Mouse (Mus musculus) CD4-positive helper T cell, adult 2 months (primary cell): ENCODE results near the gene Depp1.

Source experiments
- DNase-seq: peaks from one replicate; pipeline ENCODE4 v3.0.0-alpha.2; 2012; ENCODE audit warnings: low read depth, missing footprints, low spot score

The Depp1 gene

DNA sequence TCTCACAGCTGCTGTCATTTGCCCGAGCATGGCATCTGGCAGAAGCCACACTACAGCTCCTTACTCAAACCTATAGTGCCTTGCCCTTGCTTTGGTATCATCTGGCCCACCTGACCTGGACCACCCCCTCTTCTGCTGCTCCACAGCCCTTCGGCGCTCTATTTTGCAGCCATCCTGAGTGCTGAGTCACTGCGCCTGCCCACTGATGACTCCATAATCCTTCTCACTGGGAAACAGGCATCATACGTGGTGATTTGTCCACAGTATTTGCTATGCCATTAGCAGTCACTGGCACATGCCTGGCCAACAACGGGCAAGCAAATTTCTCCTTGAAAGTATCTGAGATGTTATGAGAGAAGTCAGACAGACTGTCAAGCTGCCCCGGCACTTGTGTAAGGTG lies 598 bp upstream of the Depp1 start:
- DNase-seq, result no peak

DNA sequence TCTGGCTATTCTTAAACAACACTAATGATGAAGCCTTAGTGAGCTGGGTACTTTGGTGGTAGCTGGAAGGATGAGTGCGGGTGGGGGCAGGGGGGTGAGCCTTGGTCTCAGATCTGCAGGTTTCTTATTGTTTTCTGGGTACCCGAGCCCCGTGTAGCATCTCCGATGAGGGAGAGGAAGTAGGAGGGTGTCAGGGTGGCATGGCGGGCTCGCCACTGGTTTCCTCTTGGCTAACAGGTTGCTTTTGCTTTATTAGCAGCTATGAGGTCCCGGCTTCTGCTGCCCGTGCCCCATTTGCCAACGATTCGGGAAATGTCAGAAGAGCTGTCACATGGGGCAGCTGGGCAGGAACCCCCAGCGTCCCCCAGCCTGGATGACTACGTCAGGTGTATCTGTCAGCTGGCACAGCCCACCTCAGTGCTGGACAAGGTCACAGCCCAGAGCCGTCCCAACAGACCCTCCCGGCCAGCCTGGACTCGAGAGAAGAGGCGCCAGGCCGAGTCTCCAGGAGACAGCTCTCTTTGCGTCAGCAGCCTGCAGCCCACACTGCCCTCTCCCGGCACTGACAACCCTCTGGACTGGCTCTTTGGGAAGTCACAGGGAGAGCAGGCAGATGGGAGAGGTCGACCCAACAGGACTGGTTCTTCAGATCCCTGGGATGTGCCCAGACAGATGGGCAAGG lies 1.2 kb downstream of the Depp1 start:
- no peak for DNase-seq

DNA sequence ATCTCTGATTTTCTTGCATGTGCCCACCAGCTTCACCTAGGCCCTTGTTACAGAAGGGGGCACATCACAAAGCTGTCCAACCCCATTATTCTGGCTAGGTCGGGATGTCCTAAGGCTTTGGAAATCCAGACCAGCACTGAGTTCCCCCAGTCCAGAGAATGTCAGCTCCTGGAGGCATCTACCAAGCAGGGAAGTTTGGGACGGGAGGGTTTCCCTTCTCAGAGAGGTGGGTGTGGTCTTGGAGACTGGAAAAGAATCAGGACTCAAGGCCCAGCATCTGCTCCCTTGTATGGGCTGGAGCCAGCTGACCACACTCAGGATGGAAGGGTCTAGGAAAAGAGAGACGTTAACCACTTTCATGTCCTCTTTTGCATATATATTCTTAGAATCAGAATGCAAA lies 2.8 kb downstream of the Depp1 start:
- DNase-seq, result no peak

DNA sequence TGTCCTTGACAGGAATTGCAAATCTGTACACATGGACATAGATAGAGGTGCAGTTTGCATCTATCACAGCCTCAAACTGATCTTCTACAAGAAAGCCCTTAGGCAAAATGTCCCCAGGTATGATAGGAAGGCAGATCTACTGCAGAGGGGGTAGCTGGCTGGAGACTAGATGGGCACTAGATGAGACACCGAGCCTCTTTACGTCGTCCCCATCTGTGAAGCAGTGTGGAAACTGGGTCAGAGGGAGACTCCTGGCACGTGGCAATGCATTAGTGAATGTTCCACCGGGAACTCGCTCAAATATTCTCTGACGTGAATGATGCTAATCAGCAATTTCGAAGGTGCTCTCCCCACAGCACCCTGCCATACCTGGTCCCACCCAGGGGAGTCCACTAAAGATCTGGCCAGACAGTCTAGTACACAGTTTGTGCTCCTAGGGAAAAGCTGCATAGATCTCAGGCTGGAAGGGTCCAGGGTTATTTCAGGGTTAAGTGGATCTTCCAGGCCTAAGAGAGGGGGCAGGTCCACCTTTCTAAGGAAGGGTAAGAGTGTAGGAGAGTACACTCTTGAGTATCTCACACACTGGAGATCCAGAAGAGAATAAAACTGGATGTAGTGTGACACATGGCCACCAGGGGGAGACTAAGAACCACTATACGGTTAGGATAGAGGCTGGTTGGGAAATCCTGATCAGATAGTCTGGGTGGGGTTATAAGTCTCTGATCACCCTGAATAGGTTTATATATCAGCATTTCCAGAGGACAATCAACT lies 3.5 kb downstream of the Depp1 start:
- DNase-seq, result peak; percentile 18

DNA sequence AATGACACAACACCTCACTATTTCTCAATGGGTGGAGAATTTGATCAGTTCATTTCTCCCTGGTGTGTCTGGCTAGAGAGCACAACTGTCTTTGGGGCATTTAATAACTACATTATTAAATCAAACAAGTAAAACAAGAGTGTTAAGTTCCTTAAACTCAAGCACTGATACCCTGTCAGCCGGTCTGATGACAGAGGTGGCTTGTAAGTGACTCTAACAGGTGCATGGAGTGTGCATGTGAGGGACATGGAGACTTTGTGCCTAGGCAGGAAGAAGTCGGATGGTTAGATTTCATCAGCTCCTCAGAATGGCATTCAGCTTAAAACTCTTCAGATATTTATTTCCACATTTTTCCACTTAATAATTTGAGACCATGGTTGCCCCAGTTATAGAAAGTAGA lies 13.0 kb downstream of the Depp1 start:
- DNase-seq, result no peak

DNA sequence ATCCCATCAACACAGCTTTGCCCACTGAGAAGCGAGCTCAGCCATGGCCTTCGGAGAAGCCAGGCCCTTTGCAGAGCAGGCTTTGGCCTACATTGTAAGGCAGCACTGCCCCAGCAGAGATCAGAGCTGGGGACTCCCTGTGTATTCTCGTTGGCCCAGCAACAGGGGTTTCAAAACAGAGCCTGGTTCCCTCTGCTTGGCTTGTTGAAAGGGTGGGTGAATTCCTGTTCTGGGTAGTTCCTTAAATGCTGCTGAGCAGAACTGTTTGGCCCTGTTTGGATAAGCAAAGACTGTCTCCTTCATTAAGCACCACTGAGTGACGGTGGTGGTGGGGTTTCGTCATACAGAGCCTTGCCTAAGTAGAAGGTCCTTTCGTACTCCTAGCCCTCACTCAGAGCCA lies 13.6 kb downstream of the Depp1 start:
- no peak for DNase-seq

DNA sequence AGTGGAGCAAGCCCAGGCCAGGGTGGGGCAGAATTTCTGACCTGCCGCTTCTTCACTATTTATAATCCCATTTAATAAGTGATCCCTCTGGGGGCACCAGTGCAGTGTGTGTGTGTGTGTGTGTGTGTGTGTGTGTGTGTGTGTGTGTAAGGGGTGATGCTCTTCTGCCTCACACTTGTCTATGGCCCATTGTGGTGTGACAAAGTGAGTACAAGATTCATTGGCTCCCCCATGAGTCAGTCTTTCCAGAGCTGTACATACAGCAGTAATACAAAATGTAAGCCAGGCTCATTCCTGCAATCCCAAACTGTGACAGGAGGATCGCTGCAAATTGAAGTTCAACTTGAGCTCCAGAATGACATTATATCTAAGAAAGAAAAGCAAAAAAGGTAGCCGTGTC lies 14.4 kb downstream of the Depp1 start:
- no peak for DNase-seq

DNA sequence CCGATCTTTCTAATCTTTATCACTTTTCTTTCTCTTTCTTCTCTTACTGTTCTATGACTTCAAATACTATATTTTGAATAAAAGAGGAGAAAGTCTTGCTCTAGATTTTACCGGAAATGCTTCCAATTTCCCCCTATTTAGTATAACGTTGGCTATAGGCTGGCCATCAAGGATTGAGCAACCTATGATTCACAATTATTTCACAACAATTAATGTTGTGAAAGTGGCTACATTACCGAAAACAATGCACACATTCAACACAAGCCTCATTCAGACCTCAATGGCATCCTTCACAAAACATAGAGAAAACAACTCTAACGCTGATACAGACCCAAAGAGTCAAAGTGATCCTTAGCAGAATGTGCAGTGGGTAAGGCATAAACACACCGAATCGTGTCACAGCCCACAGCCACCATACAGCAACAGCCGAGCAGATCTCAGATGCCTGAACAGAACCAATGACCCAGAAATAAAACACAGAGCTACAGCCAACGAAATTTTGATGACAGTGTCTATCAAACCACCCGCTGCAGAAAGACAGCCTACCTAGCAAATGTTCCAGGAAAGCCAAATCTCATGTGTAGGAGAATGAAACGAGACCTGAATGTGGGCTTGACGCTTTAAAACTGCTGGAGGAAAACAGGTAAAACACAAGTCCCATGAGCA lies 15.8 kb downstream of the Depp1 start:
- DNase-seq, result no peak

DNA sequence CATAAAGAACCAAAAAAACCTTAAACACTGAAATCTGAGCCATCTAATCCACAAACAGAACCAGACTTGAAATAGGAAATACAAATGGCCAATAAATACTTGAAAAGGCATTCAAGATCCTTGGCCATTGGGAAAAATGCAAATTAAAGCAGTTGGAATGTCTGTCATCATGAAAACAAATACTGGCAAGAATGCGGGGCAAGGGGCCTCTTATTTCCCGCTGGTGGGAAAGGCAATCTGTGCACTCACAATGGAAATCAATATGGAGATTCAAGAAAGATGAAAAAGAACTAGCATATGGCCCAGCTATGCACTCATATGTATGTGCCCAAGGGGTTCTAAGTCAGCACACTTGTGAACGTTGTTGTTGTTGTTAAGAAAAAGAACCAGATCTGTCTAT lies 16.5 kb downstream of the Depp1 start:
- no peak for DNase-seq

DNA sequence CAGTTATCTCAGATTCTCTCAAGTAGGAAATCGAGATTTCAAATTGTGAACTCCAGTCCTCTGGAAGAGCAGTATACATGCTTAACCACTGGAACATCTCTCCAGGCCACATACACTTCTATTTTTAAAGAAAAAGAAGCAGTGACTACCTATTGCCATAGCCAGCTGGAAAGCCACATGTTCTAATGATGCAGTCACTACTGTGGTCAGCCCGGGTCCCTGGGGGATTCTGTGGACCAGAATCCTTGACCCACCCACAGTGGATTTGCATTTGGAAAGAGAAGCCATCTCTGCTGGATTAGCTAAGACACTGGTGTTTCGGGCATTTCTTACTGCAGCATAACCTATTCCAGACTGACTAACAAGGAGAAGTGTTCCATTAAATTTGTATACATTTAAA lies 17.0 kb downstream of the Depp1 start:
- DNase-seq, result no peak

DNA sequence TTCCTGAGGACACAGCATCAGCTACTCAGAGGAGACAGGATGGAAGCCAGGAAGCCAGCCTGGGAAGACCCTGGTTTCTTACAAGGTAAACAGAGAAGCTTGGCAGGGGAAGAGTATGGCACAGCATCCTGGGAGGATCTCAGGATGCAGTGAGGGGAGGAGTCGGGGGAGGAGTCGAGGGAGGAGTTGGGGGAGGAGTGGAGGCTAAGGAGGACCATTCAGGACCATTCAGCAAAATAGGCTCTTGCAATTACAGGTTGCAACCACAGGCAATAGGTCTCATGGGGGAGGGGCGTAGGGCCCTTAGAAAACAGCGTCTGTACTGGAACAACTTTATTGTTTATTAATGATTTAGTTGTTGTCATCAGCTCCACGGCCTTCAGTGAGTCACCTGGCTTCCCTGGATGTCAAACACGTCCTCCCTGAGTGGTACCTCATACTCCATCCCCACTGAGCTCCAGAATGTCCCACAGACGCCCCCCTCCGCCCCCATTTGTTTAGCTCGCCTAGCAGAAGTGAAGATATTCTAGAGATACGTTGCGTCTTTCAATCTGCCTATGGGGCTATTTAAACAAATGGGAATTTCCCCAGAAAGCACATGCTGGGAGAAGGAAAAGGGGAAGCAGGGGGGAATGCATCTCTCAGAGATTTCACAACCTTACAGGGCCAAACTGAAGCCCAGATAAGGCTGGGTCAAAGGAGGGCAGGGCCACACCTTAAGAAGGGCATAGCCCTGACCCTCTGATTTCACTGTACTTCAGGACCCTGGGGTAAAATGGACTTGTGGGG lies 18.5 kb downstream of the Depp1 start:
- no peak for DNase-seq

DNA sequence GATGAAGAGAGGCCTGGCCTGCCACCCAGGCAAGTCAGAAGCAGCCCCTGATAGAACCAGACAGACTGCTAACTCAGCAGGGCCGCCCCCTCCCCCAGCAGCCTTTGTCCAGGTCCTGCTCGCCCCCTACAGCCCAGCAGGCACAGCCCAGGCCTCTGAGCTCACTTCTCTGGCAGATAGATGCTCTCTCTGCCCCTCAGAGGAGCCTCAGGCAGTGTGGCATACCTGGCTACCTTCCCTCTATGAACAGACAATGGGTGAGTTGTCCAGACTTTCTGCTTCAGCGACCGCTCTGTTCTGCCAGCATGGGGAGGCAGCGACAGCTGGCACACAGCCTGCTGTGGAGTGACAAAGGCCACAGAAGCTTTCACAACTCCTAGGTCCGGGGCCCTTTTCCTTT lies 19.7 kb downstream of the Depp1 start:
- DNase-seq, result no peak

DNA sequence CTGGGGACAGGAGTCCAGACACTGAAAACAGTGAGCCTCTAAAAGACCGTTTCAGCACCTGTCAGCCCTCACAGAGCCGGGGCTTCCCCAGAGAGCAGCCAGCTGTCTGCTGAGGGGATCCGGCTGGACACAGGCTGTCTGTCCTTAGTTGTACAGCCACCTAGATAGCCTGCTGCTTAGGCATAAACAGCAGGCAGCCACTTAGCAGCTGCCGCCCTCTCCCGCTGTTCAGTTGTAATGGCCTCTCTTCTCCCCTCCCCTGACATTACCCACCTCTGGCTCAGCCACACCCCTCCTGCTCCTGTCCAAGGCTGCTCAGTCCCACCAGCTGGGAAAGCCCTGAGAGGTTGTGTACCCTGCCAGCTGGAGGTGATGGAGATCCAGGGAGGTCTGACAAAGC lies 20.6 kb downstream of the Depp1 start:
- no peak for DNase-seq

DNA sequence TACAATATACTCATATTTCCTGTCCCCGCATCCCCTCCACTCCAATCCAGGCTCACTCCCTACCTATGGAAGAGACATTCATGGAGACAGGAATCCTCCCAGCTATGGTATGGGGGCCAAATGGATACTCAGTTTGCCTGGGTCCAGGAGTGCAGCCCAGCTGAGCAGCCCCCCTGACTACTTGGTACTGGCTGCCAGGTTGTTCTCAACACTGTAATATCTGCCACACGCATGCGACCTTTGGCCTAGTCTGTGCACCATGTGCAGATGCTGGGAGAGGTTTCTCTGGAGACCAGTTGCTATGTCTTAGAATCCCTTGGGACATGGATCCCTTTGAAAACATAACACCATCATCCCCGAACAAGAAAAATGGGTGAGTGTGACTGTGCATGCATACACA lies 21.4 kb downstream of the Depp1 start:
- no peak for DNase-seq

DNA sequence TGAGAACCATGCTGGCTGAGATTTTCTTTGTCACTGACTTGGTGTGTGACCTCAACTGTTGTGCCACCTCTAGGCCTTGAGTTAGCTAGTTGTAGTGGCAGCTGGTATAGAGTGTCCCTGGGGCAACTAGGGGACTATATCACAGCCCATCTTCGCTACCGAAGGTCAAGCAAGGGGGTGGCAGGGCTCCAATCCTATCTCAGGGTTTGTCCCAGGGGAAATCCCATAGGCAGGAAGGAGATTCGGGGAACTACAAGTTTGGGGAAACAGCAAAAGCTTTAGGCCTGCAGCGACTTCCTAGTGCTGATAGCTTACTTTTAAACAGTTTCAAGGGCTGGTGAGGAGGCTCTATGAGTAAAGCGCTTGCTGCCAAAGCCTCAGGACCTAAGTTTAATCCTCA lies 21.9 kb downstream of the Depp1 start:
- no peak for DNase-seq

DNA sequence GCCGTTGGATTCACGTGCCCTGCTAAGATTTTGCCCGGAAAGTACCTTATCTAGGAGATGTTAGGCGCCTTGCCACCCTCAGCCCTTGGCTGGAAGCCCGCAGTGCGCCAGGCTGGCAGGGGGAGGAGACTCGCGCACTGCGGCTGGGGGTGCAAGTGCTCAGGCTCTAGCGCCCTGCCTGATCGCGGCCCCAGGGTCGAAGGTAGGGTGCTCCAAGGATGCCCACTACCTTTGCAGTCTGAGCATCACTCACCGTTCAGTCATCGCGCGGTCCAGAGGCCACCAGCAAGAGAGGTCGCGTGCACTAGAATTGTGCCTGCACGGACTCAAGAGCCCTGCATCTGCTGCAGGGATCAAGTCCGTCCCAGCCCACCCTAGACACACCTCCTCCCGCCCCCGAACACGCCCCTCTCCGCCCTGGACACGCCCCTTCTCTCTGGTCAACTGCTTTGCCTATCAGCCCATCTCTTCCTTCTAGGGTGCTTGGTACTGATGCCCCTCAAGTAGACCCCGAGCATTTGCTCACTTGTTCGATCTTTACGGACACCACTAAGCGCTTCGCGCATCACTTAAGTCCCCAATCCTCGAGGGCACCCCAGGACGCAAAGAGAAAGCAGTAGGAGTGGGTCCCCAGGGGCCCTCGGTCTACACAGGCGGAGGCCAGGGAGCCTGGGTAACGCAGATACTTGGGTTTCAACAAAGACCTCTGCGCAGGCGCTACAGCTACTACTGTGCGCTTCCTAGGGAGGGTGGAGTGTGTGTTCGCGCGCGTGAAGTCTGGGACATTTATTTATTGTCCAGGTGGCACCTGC lies 23.3 kb downstream of the Depp1 start, which contains the start of gene Rassf4:
Gene Rassf4, minus strand, starts transcription at position 482 of the 812 bp plus-strand sequence.
- peak; percentile 45 for DNase-seq

DNA sequence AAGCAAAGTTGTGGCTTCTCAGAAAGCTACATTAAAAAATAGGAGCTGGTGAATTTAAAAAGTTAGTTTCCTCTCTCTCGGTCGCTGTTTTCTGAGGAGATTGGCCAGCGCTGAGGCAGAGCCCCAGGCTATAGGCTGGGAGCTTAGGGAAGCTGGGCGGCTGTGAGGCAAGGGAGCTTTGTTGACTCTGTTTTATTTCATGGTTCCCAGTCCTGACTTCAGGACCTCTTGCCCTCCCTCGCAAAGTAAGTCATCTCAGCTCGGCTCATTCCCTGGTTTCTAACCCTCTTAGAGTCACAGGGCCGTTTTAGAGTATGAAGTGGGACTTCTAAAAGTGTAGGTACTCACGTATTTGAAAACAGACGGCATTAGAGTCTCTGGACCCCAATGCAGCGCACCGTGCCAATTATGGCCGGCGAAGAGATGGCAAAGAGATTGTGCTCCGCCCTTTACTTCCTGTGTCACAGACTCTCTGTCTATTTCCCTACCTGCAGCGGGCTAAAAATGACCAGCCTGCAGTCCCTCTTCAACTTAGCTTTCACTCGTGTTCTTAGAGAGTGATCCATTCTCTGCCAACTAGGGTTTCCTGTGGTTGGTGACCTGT lies 24.0 kb downstream of the Depp1 start:
- no peak for DNase-seq

DNA sequence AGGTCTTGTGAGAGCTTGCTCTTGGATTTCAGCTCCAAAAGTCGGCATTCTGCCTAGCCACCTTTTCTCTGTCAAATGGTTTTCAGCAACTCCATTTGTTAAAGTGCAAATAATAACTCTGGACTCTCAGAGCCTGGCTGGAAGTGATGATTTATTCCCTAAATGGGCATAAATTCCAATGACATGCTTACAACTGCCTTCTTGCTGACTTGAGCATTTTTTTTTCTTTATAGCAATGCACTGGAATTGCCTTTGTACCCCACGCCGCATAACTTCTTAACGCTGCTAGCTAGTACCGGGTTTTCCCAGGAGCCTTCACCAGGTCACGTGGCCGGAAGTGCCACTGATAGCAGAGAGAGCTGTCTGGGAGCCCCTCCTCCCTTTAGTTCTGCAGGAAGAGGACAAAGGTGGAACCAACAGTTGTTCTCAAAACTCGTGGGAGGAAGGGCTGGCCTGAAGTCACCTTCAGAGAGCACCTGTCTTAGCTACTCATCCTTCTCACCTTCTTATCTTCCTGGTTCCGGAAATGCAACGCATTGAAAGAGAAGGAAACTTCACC lies 26.0 kb downstream of the Depp1 start:
- no peak for DNase-seq

DNA sequence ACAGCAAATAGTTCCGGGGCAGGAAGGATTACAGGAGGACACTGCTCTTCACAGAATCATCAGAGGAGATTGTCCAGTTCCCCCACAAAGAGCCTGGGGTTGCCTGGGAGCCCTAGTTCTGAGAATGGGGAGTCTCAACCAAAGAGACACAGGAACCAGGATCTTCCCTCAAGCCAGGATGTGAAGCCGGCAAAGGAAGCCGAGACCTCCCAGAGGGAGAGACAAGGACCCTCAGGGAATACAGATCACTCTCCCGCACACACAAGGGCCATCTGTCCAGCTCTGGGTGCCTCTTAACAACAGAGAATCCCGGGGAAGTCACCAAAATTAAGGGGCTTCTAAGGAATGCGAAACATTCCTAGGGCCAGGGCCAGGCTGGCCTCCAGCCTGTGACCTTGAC lies 26.9 kb downstream of the Depp1 start:
- no peak for DNase-seq

DNA sequence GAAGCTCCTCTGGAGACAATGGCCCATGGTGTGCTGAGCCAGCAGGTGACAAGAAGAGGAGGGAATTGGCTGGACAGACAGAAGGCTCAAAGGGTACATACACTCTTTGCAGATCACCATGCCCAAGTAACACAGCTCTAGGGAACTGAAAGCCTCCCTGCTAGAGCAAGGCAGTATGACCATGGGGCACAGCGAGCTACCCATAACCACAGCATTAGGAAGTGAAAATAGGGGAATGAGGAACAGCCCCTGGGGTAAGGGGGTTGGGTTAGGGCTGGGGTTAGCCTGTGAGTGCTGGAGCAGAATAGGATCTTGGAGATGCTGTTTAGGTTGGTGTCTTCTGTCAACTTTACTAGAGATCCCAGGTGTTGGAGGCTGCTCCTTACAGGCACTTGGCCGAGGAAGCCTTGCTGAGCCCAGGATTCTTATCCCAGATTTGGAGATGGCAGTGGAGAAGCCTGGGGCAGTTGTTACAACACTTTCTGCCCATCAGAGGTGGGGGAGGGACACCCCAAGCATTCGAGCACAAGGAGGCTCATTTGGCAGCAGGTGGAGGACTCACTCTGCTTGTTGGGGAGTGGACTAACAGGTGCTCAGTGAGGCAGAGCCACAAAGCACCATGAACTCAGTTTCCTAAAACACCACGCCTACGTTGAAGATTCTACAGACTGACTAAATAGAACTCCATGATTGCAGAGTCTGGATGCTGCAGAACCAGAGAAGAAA lies 29.3 kb downstream of the Depp1 start:
- no peak for DNase-seq
